Mouse (Mus musculus) hindbrain, embryonic 10.5 days (tissue): Measurements from ENCODE around the gene Vegfc. TPM values are rescaled to one million over a fixed set of nuclear protein-coding genes. Genes with fewer than 3 reads are reported as not detected.

Experiments used
- DNase-seq: peaks from one replicate; pipeline ENCODE4 v3.0.0-alpha.2; 2017; ENCODE audit warnings: low spot score
- H3K27ac ChIP-seq: fragments of 300-500 bp; sonication (generic); 2 replicates; pipeline ENCODE4 v1.5.1; 2016; ENCODE audit warnings: mild to moderate bottlenecking, moderate library complexity
- H3K27me3 ChIP-seq: fragments of 300-500 bp; sonication (generic); 2 replicates; pipeline ENCODE4 v1.6.1; 2016; ENCODE audit warnings: mild to moderate bottlenecking; ENCODE audit not compliant: poor library complexity, insufficient read depth, severe bottlenecking
- H3K36me3 ChIP-seq: fragments of 300-500 bp; sonication (generic); 2 replicates; pipeline ENCODE4 v1.6.1; 2016; ENCODE audit warnings: mild to moderate bottlenecking, moderate library complexity
- H3K4me1 ChIP-seq: fragments of 300-500 bp; sonication (generic); replicated peaks from 2 replicates; pipeline ENCODE4 v1.6.1; 2016; ENCODE audit warnings: mild to moderate bottlenecking
- H3K4me3 ChIP-seq: fragments of 300-500 bp; sonication (generic); 2 replicates; pipeline ENCODE4 v1.5.1; 2016; ENCODE audit warnings: mild to moderate bottlenecking, moderate library complexity
- H3K9me3 ChIP-seq: fragments of 300-500 bp; sonication (generic); 2 replicates; pipeline ENCODE4 v1.6.1; 2016; ENCODE audit warnings: mild to moderate bottlenecking, moderate library complexity
- whole genome bisulfite sequencing: fragments of 180-500 bp; shearing (Covaris S2); methylation state at CpG from one replicate; pipeline ENCODE4 v1.1.7; 2016; 5-methylcytosine and 5-hydroxymethylcytosine counted together
- polyA plus RNA-seq: library from polyadenylated mRNA; unstranded; fragments of >200 nt; fragmentation: Nextera tagmentation; extraction: Ambion mirVana; gene quantifications from 2 replicates; pipeline ENCODE4 v1.2.1, GENCODE M21; 2016

Vegfc gene
- polyA plus RNA-seq: 6.3 and 6.8 TPM in 2 replicates

DNA sequence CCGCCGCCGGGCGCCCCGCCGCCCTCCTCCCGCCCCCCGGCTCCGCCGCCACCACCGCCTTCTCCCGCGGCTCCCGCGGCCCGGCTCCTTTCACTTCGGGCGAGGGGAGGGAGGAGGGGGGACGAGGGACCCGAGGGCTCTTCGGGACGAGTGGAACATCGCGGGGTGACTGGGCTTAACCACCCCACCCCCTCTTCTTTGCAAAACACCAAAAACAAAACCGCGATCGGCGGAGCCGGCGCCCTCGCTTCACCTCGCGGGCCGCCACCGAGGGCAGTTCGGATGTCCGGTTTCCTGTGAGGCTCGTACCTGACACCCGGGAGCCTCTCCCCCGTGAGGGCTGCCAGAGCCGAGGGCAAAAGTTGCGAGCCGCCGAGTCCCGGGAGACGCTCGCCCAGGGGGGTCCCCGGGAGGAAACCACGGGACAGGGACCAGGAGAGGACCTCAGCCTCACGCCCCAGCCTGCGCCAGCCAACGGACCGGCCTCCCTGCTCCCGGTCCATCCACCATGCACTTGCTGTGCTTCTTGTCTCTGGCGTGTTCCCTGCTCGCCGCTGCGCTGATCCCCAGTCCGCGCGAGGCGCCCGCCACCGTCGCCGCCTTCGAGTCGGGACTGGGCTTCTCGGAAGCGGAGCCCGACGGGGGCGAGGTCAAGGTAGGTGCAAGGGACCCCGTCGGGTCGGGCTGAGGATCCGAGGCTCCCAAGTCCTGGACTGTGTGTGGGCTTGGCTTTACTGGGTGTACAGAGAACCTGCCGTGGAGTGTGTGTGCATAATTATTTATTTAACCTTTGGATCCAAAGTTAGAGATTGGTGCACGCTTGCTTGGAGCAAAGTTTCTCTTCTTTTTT, at the start of gene Vegfc:
Gene Vegfc, plus strand, starts transcription at position 336 of the 850 bp plus-strand sequence.
- Histone ChIP-seq H3K27ac (peak within 1 kb of the TSS; percentile 94), H3K4me3 (peak within 1 kb of the TSS; percentile 76), H3K4me1 (peaks cover 14% of the 10 kb centered on the region), H3K9me3 (no peaks in the 10 kb centered on the region), H3K27me3 (peaks cover 19% of the 10 kb centered on the region; the same call in 1 of the 2 replicates), H3K36me3 (no peaks in the 10 kb centered on the region)
- peak; percentile 80 for DNase-seq
- WGBS: under 1% methylated on average over 73 of the region's 79 CpGs

DNA sequence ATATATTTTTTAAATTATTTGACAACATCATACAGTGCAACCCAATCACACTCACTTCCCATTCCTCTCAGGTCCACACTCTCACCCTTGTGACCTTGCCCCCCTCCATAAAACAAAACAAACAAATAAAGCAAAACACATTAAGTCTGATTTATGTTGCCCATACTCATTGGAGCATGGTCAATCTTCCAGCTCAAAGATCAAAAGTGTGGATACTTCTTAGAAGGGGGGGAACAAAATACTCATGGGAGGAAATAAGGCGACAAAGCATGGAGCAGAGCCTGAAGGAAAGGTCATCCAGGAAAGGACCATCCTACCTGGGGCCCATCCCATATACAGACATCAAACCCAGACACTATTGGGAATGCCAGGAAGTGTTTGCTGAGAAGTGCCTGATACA, 42.8 kb upstream of the Vegfc start:
- Histone ChIP-seq H3K9me3 (no peaks in the 10 kb centered on the region), H3K27ac (no peak overlapping the region), H3K4me1 (no peaks in the 10 kb centered on the region), H3K36me3 (no peaks in the 10 kb centered on the region), H3K27me3 (no peaks in the 10 kb centered on the region), H3K4me3 (no peak overlapping the region)
- WGBS: 87% methylated on average over 1 of the region's 1 CpGs
- DNase-seq: no peak

DNA sequence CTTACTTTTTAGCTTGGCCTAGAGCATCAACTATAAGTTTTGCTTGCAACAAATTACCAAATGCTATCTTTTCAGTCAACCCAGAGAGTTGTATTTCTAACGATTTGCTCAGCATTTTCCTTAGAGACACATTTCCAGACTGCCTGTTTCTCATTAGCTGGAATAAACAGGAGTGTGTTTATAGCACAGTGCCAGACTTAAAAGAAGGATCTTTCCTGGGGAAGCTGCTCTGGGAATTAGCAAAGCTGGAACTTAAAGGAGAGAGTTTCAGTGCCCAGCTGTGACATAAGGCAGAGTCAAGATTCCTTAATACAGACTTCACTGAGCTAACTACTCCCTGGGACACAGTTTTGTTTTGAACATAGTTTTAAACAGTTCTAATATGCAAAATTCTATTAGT, 34.8 kb upstream of the Vegfc start:
- WGBS: 49% methylated on average over 1 of the region's 1 CpGs
- DNase-seq: no peak
- Histone ChIP-seq H3K4me1 (no peaks in the 10 kb centered on the region), H3K4me3 (no peak overlapping the region), H3K27me3 (no peaks in the 10 kb centered on the region), H3K27ac (no peak overlapping the region), H3K9me3 (no peaks in the 10 kb centered on the region), H3K36me3 (no peaks in the 10 kb centered on the region)

DNA sequence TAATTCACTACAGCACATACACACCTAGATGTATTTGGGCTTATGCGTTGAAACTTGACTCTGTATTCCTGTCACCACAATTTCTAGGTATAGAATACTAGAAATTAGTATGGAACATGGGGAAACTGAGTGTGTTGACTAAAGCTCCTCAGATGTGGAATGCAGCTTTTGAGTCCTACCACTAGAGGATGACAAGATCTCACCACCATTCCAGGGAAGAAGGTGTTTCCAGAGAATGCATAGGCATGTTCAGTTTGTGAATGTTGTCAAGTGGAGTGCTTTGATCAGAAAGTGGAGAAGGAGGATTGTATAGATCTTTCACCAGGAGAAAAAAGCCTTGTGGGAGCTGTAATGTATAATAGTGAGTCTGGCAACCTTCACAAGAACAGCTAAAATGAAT, 33.9 kb upstream of the Vegfc start:
- Histone ChIP-seq H3K27ac (no peak overlapping the region), H3K27me3 (no peaks in the 10 kb centered on the region), H3K4me1 (no peaks in the 10 kb centered on the region), H3K4me3 (no peak overlapping the region), H3K9me3 (no peaks in the 10 kb centered on the region), H3K36me3 (no peaks in the 10 kb centered on the region)
- DNase-seq: no peak
- WGBS: 85% methylated on average over 1 of the region's 1 CpGs

DNA sequence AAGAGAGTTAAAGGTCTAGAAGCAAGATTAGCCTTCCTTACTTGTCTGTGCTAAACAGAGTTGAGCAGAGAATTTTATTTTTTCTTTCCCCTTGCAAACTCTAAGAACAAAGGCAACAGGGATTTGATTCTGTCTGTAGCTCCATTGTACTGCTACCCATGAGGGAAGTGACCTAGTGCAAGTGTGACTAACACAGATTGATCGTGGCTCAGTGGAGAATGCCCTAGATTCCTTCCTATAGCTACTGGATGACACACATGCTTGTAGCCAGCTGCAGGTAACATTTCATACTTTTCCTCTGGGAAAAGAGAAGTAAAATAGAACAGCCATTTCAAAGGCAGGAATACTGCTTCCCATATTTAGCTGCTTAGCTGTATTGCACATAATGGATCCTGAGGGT, 24.2 kb upstream of the Vegfc start:
- peaks cover 9% of the 10 kb centered on the region; the same call in 1 of the 2 replicates for H3K4me1 ChIP-seq
- no peak overlapping the region for H3K4me3 ChIP-seq
- no peaks in the 10 kb centered on the region for H3K9me3 ChIP-seq
- peak; percentile 20 for DNase-seq
- H3K27ac ChIP-seq: no peak overlapping the region; the same call in 1 of the 2 replicates
- WGBS: 16% methylated on average over 1 of the region's 1 CpGs
- H3K27me3 ChIP-seq: no peaks in the 10 kb centered on the region
- no peaks in the 10 kb centered on the region for H3K36me3 ChIP-seq

DNA sequence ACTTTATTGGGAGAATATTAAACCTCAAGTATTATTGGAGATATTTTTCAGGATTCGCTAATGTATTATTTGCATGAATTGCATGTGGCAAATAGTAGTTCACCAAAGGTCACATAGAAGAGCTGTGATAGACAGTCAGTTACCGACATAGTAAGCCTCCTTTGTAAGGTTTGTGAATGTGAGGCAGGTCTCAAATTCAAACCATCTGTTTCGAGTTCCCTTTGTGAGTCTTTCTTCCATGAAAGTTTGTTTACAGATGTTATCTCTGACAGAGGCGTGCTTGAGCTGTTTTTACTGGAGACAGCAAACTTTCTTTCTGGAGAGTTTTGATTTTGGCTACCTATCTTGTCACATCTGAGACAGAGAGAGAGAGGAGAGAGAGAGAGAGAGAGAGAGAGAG, 11.9 kb upstream of the Vegfc start:
- Histone ChIP-seq H3K36me3 (no peaks in the 10 kb centered on the region), H3K4me1 (no peaks in the 10 kb centered on the region; the same call in 1 of the 2 replicates), H3K27ac (no peak overlapping the region), H3K27me3 (no peaks in the 10 kb centered on the region), H3K9me3 (no peaks in the 10 kb centered on the region), H3K4me3 (no peak overlapping the region)
- WGBS: 46% methylated on average over 4 of the region's 4 CpGs
- no peak for DNase-seq

DNA sequence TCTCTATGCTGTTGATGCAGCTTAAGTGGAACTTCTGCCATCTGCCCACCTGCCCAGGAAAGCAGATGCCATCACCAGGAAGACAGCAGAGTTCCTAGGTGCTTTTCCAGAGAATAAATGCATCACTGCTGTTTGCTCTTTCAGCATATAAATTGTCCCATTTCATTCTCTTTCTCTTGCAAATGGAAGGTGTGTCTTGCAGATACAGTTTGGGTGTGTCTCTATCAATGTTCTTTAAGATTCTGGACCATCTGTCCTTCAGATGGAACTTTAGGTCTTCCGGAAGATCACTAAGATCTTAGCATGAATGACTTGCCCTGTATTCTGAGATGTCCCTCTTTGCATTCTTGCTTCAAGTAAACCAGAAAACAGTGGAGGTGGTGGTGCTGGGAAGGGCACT, 1.1 kb upstream of the Vegfc start:
- WGBS: 47% methylated on average over 1 of the region's 1 CpGs
- Histone ChIP-seq H3K4me1 (peaks cover 14% of the 10 kb centered on the region), H3K36me3 (no peaks in the 10 kb centered on the region), H3K9me3 (no peaks in the 10 kb centered on the region), H3K27me3 (peaks cover 23% of the 10 kb centered on the region; the same call in 1 of the 2 replicates), H3K27ac (no peak overlapping the region), H3K4me3 (peak overlapping the region; percentile 76)
- DNase-seq: no peak

DNA sequence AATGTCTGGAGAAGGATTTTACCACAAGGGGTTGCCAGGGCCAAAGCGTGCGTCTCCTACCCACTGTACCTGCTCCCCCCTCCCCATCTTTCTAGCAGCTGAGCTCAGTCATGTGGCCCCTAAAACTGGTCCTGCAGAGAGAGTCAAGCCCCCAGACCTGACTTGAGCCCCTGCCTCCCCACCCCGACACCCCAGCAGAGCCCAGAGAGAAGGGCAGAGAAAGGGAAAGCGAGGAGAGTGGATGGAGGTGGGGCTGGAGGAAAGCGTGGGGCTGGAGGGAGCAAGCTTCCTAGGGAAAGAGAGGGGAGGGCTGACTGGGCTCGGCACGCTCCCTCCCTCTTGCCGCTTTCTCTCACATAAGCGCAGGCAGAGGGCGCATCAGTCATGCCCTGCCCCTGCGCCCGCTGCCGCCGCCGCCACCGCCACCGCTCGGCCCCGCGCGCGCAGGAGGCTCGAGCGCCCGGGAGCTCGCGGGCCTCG, 575 bp upstream of the Vegfc start:
- peak overlapping the region; percentile 94 for H3K27ac ChIP-seq
- H3K27me3 ChIP-seq: peaks cover 23% of the 10 kb centered on the region; the same call in 1 of the 2 replicates
- no peak for DNase-seq
- H3K36me3 ChIP-seq: no peaks in the 10 kb centered on the region
- H3K9me3 ChIP-seq: no peaks in the 10 kb centered on the region
- under 1% methylated on average over 25 of the region's 28 CpGs for WGBS
- H3K4me3 ChIP-seq: peak overlapping the region; percentile 76
- H3K4me1 ChIP-seq: peaks cover 14% of the 10 kb centered on the region

DNA sequence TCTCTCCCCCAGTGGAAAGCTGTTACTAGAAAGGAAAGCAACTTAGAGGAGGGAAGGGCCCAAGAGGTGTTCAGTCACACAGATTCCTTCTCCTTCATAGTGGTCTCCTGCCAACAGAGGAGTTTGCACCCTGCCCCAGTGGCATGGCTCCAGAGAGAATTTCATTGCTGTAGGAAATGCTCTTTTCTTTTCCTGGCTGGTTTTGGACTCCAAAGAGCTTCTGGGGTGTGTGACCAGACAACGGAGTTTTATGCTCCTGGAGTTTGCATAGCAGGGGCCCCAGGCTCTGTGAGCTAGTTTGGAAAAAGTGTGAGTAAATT, 675 bp downstream of the Vegfc start:
- Histone ChIP-seq H3K36me3 (no peaks in the 10 kb centered on the region), H3K4me1 (peaks cover 14% of the 10 kb centered on the region), H3K9me3 (no peaks in the 10 kb centered on the region), H3K4me3 (peak overlapping the region; percentile 76), H3K27me3 (peaks cover 19% of the 10 kb centered on the region; the same call in 1 of the 2 replicates), H3K27ac (peak overlapping the region; percentile 94)
- no peak for DNase-seq
- 5% methylated on average over 1 of the region's 1 CpGs for WGBS

DNA sequence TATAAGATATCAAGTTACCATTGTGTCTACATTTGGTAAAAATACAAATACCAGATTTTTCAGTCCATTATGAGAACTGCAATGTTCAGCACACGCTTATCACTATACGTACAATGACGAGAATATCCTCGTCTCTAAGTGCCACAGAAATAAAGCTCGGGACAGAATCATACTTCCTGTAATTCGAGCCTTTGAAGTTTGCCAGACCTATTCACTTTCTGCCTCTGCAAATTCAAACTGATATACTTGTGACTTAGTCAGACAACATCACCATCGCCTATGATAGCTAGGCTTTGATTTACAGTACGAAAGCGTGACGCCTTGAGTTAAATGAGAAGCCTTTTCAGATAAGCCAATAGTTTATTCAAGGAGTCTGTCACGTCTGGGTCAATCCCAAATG, 1.6 kb downstream of the Vegfc start:
- H3K4me1 ChIP-seq: peaks cover 14% of the 10 kb centered on the region
- peak overlapping the region; percentile 76 for H3K4me3 ChIP-seq
- no peaks in the 10 kb centered on the region for H3K9me3 ChIP-seq
- no peak for DNase-seq
- H3K27me3 ChIP-seq: peaks cover 19% of the 10 kb centered on the region; the same call in 1 of the 2 replicates
- H3K27ac ChIP-seq: no peak overlapping the region
- 58% methylated on average over 11 of the region's 11 CpGs for WGBS
- no peaks in the 10 kb centered on the region for H3K36me3 ChIP-seq

DNA sequence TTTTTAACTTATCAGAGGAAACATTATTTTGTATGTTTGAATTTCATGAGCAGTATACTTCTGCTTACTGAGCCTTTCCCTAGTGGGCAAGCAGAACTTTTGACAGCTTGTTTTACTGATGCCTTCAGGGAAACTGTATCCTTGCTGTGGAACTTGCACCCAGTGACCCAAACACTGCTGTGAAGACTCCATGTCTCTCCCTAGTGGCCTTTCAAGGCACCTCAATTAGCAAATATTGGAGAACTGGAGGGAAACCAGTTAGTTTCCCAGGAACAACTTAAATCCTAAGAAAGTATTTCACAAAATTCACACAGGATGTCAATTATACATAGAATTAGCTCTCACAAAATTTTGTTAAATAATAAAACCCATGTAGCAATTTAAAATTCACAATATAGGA, 2.2 kb downstream of the Vegfc start:
- Histone ChIP-seq H3K9me3 (no peaks in the 10 kb centered on the region), H3K27me3 (peaks cover 19% of the 10 kb centered on the region; the same call in 1 of the 2 replicates), H3K36me3 (no peaks in the 10 kb centered on the region), H3K4me3 (no peak overlapping the region), H3K27ac (no peak overlapping the region), H3K4me1 (peaks cover 14% of the 10 kb centered on the region)
- DNase-seq: no peak

DNA sequence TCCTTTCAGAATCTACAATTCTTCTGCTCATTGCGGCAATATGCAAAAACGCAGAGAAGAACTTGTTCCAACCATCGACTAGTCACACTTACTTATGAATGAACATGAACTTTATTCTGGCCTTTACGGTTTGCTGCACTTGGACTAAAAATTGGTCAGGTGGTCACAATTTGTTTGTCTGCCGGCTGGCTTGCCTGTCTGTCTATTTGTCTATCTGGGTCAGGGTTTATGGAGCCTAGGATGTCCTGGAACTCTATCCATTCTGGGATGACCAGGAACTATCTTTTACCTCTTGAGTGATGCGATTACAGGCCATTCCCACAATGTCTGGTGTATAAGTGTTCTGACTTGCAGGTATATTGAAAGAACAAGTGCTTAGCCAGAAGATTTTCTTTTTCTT, 8.5 kb downstream of the Vegfc start:
- H3K4me3 ChIP-seq: no peak overlapping the region
- no peak for DNase-seq
- 89% methylated on average over 6 of the region's 6 CpGs for WGBS

DNA sequence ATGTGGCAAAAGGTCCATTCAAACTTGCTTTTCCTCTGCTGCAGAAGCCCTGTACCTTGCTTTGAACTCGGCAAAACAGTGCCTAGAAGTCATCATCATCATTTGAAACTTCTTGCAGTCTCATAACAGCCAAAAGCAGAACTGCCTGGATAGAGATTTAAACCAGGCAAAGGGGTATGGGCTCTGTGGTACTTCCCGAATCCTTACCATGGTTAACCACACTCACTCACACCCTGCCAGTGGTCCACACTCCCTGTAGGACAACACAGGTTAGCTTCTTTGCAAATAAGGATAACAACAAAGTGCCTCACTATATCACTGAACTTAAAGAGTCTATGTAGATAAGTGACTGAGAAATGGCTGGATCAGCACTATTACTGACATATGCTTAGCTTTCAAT, 9.7 kb downstream of the Vegfc start:
- no peaks in the 10 kb centered on the region for H3K27me3 ChIP-seq
- H3K27ac ChIP-seq: no peak overlapping the region
- no peak overlapping the region for H3K4me3 ChIP-seq
- H3K4me1 ChIP-seq: no peaks in the 10 kb centered on the region
- H3K9me3 ChIP-seq: no peaks in the 10 kb centered on the region
- DNase-seq: no peak
- H3K36me3 ChIP-seq: no peaks in the 10 kb centered on the region
- 85% methylated on average over 2 of the region's 2 CpGs for WGBS

More for the DNA sequence above, 8.5 kb downstream of the Vegfc start:
- H3K36me3 ChIP-seq: no peaks in the 10 kb centered on the region
- H3K27ac ChIP-seq: no peak overlapping the region
- no peaks in the 10 kb centered on the region for H3K9me3 ChIP-seq
- H3K4me1 ChIP-seq: no peaks in the 10 kb centered on the region
- H3K27me3 ChIP-seq: no peaks in the 10 kb centered on the region
